Mouse (Mus musculus): ENCODE measurements around the gene Ints1.

- TF ChIP-seq CTCF (IDR thresholded peaks at IDR 0.05; ENCODE audit: insufficient read depth, low read length) = no peak
- TF ChIP-seq POLR2A (IDR thresholded peaks at IDR 0.05; ENCODE audit: borderline replicate concordance, extremely low read depth, low read depth, low read length) = no peak
Observed at GRCm38 (mm10) chr5:139801231-139801630, 25.8 kb upstream of the Ints1 start.

Data from lung, adult 2 months (tissue).